Mouse (Mus musculus) hindbrain, embryonic 13.5 days (tissue): ENCODE measurements around the gene C2cd4b. TPM values are rescaled to one million over a fixed set of nuclear protein-coding genes. Genes with fewer than 3 reads are reported as not detected.

Experiments used
- ATAC-seq: fragments of 200-750 bp; cut with Nextera tagmentation; 2 replicates; pipeline ENCODE4 v1.8.0; 2017; ENCODE audit warnings: moderate TSS enrichment; ENCODE audit not compliant: low FRiP score
- H3K27ac ChIP-seq: fragments of 300-500 bp; sonication (generic); 2 replicates; pipeline ENCODE4 v1.5.1; 2015; ENCODE audit warnings: inconsistent platforms, mild to moderate bottlenecking, moderate library complexity
- H3K27me3 ChIP-seq: fragments of 300-500 bp; sonication (generic); 2 replicates; pipeline ENCODE4 v1.6.1; 2015; ENCODE audit warnings: mild to moderate bottlenecking, inconsistent platforms
- H3K36me3 ChIP-seq: fragments of 300-500 bp; sonication (generic); 2 replicates; pipeline ENCODE4 v1.6.1; 2015; ENCODE audit warnings: mild to moderate bottlenecking, inconsistent platforms
- H3K4me1 ChIP-seq: fragments of 300-500 bp; sonication (generic); replicated peaks from 2 replicates; pipeline ENCODE4 v1.6.1; 2015; ENCODE audit warnings: inconsistent platforms
- H3K4me2 ChIP-seq: fragments of 300-500 bp; sonication (generic); 2 replicates; pipeline ENCODE4 v1.6.1; 2015; ENCODE audit warnings: inconsistent platforms, mild to moderate bottlenecking, moderate library complexity
- H3K4me3 ChIP-seq: fragments of 300-500 bp; sonication (generic); 2 replicates; pipeline ENCODE4 v1.5.1; 2015; ENCODE audit warnings: mild to moderate bottlenecking, inconsistent platforms
- H3K9ac ChIP-seq: fragments of 300-500 bp; sonication (generic); 2 replicates; pipeline ENCODE4 v1.6.1; 2015; ENCODE audit warnings: mild to moderate bottlenecking, inconsistent platforms
- H3K9me3 ChIP-seq: fragments of 300-500 bp; sonication (generic); 2 replicates; pipeline ENCODE4 v1.6.1; 2016; ENCODE audit warnings: inconsistent platforms
- WGBS: fragments of 180-500 bp; shearing (Covaris S2); methylation state at CpG from one replicate; pipeline ENCODE4 v1.1.7; 2015; 5-methylcytosine and 5-hydroxymethylcytosine counted together
- microRNA-seq: library from miRNA; unstranded; fragments of <30 nt; microRNA quantifications from one replicate; pipeline ENCODE4, GENCODE M21; 2016
- polyA plus RNA-seq: library from polyadenylated mRNA; unstranded; fragments of >200 nt; fragmentation: Nextera tagmentation; extraction: Ambion mirVana; gene quantifications from 2 replicates; pipeline ENCODE4 v1.2.1, GENCODE M21; 2015

Gene C2cd4b
- polyA plus RNA-seq, 1 experiment from 2014 or later: 0.49 TPM

DNA sequence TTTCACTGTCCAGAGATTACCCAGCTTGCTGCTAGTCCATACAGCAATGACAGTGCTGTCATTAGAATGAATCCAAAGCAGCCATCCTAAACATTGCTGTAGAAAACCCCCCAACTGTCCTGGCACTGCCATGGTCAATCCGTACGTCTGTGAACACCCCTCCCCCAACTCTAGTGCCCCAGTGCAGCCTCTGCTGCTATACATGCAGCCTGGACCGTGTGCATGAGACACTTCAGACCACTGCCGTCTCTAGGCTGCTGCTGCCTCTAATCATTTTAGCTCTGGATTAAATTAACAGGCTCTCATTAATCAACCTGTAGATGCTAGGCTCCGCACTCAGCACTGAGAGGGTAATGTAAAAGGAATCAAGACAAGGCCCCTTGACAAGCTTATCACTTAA lies 47.8 kb downstream of the C2cd4b start:
- ATAC-seq: no peak
- Histone ChIP-seq H3K27me3 (no peaks in the 10 kb centered on the region), H3K36me3 (no peaks in the 10 kb centered on the region), H3K4me3 (no peak overlapping the region), H3K9me3 (no peaks in the 10 kb centered on the region), H3K9ac (no peak overlapping the region), H3K4me2 (no peak overlapping the region), H3K27ac (no peak overlapping the region; the same call in 1 of the 2 replicates), H3K4me1 (peaks cover 4% of the 10 kb centered on the region; the same call in 1 of the 2 replicates)
- 57% methylated on average over 5 of the region's 5 CpGs for WGBS

DNA sequence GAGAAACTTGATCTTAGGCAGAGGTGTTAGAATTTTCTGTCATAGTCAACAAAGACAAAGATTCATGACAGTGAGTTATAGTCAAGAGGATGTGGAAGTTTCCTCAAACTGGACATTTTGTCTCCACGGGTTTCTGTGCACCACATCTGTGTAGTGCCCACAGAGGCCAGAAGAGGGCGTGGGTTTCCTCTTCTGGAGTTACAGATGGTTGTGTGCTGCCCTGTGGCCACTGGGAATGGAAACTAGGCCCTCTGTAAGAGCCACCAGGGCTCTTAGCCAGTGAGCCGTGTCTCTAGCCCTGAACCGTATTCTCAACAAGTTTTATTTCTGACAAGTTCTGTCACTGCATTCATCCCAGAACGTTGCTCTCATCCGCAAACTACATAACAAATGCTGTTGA lies 51.3 kb downstream of the C2cd4b start:
- Histone ChIP-seq H3K4me3 (no peak overlapping the region), H3K9ac (no peak overlapping the region)

More for the DNA sequence above, 51.3 kb downstream of the C2cd4b start:
- ATAC-seq: no peak
- Histone ChIP-seq H3K27ac (no peak overlapping the region), H3K4me1 (peaks cover 9% of the 10 kb centered on the region; the same call in 1 of the 2 replicates), H3K27me3 (no peaks in the 10 kb centered on the region), H3K9me3 (no peaks in the 10 kb centered on the region), H3K36me3 (no peaks in the 10 kb centered on the region), H3K4me2 (no peak overlapping the region)
- 63% methylated on average over 6 of the region's 6 CpGs for WGBS

Small RNAs within 50 kb of the gene (microRNA-seq; reads per million reads assigned to microRNA genes)
- gene Mir7241: not detected
- gene Mir7242: not detected

Other genes with a start within 250 kb of the C2cd4b start
- gene Tln2, start 199.7 kb upstream of the C2cd4b start, polyA plus RNA-seq: 29.5 and 33.8 TPM in 2 replicates
- gene C2cd4a, start 72.9 kb downstream of the C2cd4b start, polyA plus RNA-seq: 0.35 TPM in 1 of 2 replicates, not detected in the other
- 10.7 and 11.2 TPM in 2 replicates for gene Vps13c, start 81.0 kb downstream of the C2cd4b start, polyA plus RNA-seq